Mouse (Mus musculus) E14TG2a.4 (cell line): ENCODE results near the gene Olfr630.

Experiments used
- CTCF ChIP-seq: conservative IDR thresholded peaks from 2 replicates; pipeline ENCODE4 v1.5.1; 2014; ENCODE audit warnings: low read length
- POU5F1 ChIP-seq: IDR thresholded peaks from 2 replicates; pipeline ENCODE4 v1.6.1; 2014; ENCODE audit warnings: low read length, borderline replicate concordance

DNA sequence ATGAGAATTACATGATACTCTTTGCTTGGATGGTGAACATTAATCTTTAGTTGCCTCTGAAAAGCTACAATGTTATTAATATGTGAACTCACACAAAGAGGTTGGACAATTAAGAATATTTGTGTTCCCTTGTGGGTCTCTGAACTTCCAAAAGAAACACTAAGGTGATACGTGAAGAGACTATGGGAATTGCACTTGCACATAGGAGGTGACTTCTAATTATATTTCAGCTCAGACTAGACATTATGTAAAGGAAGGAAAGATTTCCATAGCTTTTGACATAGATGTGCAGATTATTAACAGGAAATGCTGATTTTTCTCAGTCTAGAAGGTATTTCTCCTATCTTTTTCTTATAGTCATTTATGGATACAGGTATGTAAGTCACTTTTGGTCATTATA lies 27.1 kb downstream of the Olfr630 start, which contains the start of gene Olfr628:
- TF ChIP-seq CTCF (no peak), POU5F1 (no peak)
